Mouse (Mus musculus) lung, postnatal 0 days (tissue): ENCODE results near the gene Gm20388. TPM values are rescaled to one million over a fixed set of nuclear protein-coding genes. Genes with fewer than 3 reads are reported as not detected.

Experiments
- ATAC-seq: fragments of 200-750 bp; cut with Nextera tagmentation; 2 replicates; pipeline ENCODE4 v1.8.0; 2017; ENCODE audit warnings: moderate library complexity
- DNase-seq: peaks from one replicate; pipeline ENCODE4 v3.0.0-alpha.2; 2016; ENCODE audit warnings: low spot score
- H3K27ac ChIP-seq: fragments of 300-500 bp; sonication (generic); 2 replicates; pipeline ENCODE4 v1.5.1; 2014; ENCODE audit warnings: antibody characterized with exemption, mild to moderate bottlenecking, low read length, mixed read lengths
- H3K27me3 ChIP-seq: fragments of 300-500 bp; sonication (generic); replicated peaks from 2 replicates; pipeline ENCODE4 v1.6.1; 2014; ENCODE audit warnings: low read length, mixed read lengths; ENCODE audit not compliant: insufficient read depth
- H3K36me3 ChIP-seq: fragments of 300-500 bp; sonication (generic); 2 replicates; pipeline ENCODE4 v1.6.1; 2014; ENCODE audit warnings: low read length, mixed read lengths; ENCODE audit not compliant: insufficient read depth
- H3K4me1 ChIP-seq: fragments of 300-500 bp; sonication (generic); 2 replicates; pipeline ENCODE4 v1.6.1; 2014; ENCODE audit warnings: antibody characterized with exemption, low read depth, low read length, mixed read lengths; ENCODE audit not compliant: insufficient read depth
- H3K4me2 ChIP-seq: fragments of 300-500 bp; sonication (generic); replicated peaks from 2 replicates; pipeline ENCODE4 v1.6.1; 2014; ENCODE audit warnings: low read depth, mild to moderate bottlenecking, low read length, moderate library complexity, mixed read lengths
- H3K4me3 ChIP-seq: fragments of 300-500 bp; sonication (generic); 2 replicates; pipeline ENCODE4 v1.5.1; 2014; ENCODE audit warnings: low read depth, low read length
- H3K9ac ChIP-seq: fragments of 300-500 bp; sonication (generic); replicated peaks from 2 replicates; pipeline ENCODE4 v1.6.1; 2014; ENCODE audit warnings: low read depth, mild to moderate bottlenecking
- H3K9me3 ChIP-seq: fragments of 300-500 bp; sonication (generic); 2 replicates; pipeline ENCODE4 v1.6.1; 2016; ENCODE audit warnings: low read length, mixed read lengths
- CTCF ChIP-seq: IDR thresholded peaks from 2 replicates; pipeline ENCODE4 v1.5.1; 2016; ENCODE audit warnings: antibody characterized with exemption, mild to moderate bottlenecking
- EP300 ChIP-seq: IDR thresholded peaks from 2 replicates; pipeline ENCODE4 v1.6.1; 2016; ENCODE audit warnings: antibody characterized with exemption, mild to moderate bottlenecking, control low read depth
- WGBS: fragments of 180-500 bp; shearing (Covaris S2); extraction: QIAGEN DNeasy Blood & Tissue Kit; methylation state at CpG from one replicate; pipeline ENCODE4 v1.1.7; 2014; 5-methylcytosine and 5-hydroxymethylcytosine counted together
- polyA plus RNA-seq: library from polyadenylated mRNA; unstranded; fragments of >200 nt; fragmentation: Nextera tagmentation; extraction: Ambion mirVana; gene quantifications from 2 replicates; pipeline ENCODE4 v1.2.1, GENCODE M21; 2015

Gm20388 gene
- polyA plus RNA-seq, 1 experiment from 2014 or later, result not detected

DNA sequence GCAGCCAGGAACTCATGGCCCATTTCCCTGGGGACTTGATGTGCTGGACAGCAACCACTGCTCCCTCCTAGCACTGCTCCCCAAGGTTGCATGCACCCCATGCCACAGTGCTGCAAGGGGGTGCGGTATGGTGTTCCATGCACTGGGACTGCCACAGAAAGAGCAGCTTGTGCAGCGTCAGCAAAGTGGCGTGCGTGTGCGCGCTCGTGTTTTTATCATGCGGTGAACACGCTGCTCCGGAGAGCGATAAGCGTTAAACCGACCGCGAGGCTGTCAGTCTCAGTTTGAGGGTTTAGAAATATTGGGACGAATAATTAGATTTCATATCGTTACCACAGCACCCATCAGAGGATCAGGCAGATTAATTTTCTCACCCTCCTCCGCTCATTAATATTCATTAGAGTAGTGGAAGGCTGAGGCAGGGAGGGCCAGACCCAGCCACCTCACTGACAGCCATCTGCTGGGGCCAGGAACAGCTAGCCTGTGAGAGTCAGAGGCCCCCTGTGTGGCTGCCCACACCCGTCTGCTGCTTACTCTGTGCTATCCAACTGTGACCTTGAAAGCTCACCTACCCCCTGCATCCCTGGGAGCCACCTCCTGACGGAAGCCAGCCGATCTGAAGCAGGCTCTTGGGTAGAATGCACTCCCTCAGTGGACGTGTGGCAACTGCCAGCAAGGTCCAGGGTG lies 2419.1 kb downstream of the Gm20388 start:
- no peak overlapping the region for H3K4me2 ChIP-seq
- WGBS, result 87% methylated on average over 22 of the region's 22 CpGs
- H3K9ac ChIP-seq, result no peak overlapping the region
- H3K27me3 ChIP-seq, result no peaks in the 10 kb centered on the region
- H3K36me3 ChIP-seq, result peaks cover 5% of the 10 kb centered on the region
- no peak for ATAC-seq
- H3K4me3 ChIP-seq, result no peak overlapping the region
- H3K4me1 ChIP-seq, result no peaks in the 10 kb centered on the region; the same call in 1 of the 2 replicates
- no peak for TF ChIP-seq EP300
- TF ChIP-seq CTCF, result no peak
- H3K27ac ChIP-seq, result no peak overlapping the region
- no peaks in the 10 kb centered on the region for H3K9me3 ChIP-seq
- DNase-seq, result no peak

DNA sequence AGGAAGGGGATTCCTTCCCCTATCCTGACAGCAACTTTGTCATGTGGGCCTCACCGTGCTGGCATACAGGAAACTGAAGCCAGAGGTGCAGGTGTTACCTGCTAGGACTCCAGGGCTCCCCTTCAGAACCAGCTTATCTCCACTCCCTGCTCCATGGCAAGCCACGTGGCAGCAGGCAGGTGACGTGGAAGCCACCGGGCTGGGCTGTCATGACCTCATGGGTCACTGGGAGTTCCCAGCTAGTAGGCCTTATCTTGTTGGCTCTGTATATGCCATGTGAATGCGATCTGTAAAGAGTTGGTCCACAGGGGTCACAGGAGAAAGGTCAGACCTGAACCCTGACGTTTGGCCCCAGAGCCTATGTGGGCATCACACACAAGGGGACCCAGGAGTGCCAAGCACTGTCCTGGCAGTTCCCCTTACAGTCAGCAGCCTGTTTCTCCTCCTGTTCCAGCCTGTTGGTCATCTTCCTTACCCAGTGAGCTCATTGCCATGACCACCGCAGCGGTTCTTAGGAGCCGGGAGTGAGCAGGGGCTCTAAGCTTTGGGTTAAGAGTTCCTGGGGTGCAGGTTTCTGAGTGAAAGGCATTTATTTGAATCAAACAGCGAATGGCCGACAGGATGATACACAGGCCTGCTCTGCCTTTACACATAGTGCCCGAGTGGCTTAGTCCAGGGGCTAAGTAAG lies 2419.9 kb downstream of the Gm20388 start:
- Histone ChIP-seq H3K27ac (peak overlapping the region; percentile 15; the same call in 1 of the 2 replicates), H3K36me3 (peaks cover 9% of the 10 kb centered on the region), H3K9ac (no peak overlapping the region), H3K4me3 (no peak overlapping the region), H3K27me3 (no peaks in the 10 kb centered on the region), H3K4me1 (no peaks in the 10 kb centered on the region; the same call in none of the 2 replicates), H3K4me2 (no peak overlapping the region), H3K9me3 (no peaks in the 10 kb centered on the region)
- TF ChIP-seq CTCF, result no peak
- TF ChIP-seq EP300, result no peak
- ATAC-seq, result no peak
- WGBS, result 68% methylated on average over 12 of the region's 12 CpGs
- DNase-seq, result no peak

DNA sequence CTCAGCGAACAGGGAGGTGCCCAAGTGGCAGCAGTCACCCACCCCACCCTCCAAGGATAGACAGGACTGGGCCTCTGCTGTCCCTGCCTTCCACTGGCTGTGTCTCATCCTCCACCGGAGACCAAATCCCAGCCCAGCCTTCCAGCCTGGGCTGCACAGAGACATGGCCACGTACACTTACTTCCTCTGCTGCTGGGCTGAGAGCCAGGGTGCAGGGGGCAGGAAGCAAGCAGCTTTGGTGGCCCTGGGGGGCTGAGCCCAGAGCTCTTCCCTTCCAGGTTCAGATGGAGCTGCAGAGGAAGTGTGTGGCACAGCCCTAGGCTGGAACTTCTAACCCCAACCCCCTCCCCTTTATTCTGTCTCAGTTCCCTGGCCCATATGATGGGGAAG lies 2420.5 kb downstream of the Gm20388 start:
- no peak for TF ChIP-seq CTCF
- TF ChIP-seq EP300, result no peak
- no peaks in the 10 kb centered on the region for H3K27me3 ChIP-seq
- H3K4me1 ChIP-seq, result no peaks in the 10 kb centered on the region; the same call in none of the 2 replicates
- H3K4me3 ChIP-seq, result no peak overlapping the region
- WGBS, result 47% methylated on average over 3 of the region's 3 CpGs
- H3K9me3 ChIP-seq, result no peaks in the 10 kb centered on the region
- no peak overlapping the region for H3K9ac ChIP-seq
- ATAC-seq (peak; percentile 64), DNase-seq (peak; percentile 69)
- peak overlapping the region; percentile 15; the same call in 1 of the 2 replicates for H3K27ac ChIP-seq
- no peak overlapping the region for H3K4me2 ChIP-seq
- peaks cover 9% of the 10 kb centered on the region for H3K36me3 ChIP-seq

DNA sequence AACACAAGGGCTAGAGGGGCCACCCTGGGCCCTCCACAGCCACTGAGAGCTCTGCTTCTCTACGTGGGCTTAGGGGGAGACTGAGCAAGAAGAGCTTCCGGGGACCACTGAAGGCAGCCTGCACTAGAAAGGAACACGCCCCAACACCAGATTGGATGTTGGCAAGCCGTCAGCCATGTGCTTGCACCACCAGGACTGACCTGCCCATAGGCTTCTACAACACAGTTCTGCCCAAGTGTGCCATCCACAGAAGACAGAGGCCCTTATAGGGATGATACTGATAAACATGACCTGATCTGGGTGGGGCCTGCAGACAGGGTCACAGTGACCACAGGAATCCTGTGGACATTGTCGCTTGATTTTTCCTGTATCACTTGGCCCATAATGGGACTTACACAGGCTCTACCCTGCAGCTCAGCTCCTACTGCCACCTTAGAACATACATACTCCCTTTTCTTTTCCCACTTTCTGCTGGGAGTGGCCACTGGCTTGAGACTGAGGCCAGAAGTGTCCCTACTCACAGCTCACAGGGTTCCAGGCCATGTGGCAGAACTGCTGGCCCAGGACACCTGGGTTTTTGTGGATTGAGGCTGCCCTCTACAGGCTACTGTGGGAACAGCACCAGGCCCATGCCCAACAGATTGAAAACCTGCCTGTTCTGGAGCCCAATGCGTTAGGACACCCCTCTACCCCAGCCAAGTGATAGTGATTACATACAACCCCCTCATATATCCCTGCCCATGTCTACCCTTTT lies 2422.3 kb downstream of the Gm20388 start:
- peak; percentile 20 for ATAC-seq
- TF ChIP-seq EP300, result no peak
- peak; percentile 96 for TF ChIP-seq CTCF
- no peak overlapping the region for H3K4me2 ChIP-seq
- H3K27ac ChIP-seq, result no peak overlapping the region
- no peaks in the 10 kb centered on the region for H3K9me3 ChIP-seq
- no peak overlapping the region for H3K4me3 ChIP-seq
- peak; percentile 79 for DNase-seq
- peaks cover 9% of the 10 kb centered on the region for H3K36me3 ChIP-seq
- H3K9ac ChIP-seq, result no peak overlapping the region
- no peaks in the 10 kb centered on the region; the same call in none of the 2 replicates for H3K4me1 ChIP-seq
- H3K27me3 ChIP-seq, result 0 out of 2 replicates have a peak, but pooled peaks cover 6% of the 10 kb centered on the region
- 65% methylated on average over 6 of the region's 6 CpGs for WGBS

DNA sequence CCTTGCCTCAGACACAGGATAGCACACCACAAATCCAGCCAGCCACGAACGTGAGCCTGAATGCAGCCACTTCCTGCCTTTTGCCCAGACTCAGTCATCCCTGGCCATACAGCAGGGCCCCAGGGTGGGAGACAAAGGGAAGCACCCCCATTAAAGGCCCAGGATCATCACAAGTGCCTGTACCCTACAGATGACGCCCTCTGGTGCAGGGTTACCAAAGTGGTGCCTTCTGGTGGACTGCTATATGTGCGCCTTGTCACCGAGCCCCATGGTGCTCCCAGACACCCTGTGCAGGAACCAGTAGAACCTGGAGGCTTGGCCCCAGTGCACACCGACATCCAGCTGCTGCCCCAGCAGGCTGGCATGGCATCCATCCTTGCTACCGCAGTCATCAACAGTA lies 2422.9 kb downstream of the Gm20388 start:
- Histone ChIP-seq H3K9me3 (no peaks in the 10 kb centered on the region), H3K27ac (no peak overlapping the region), H3K9ac (no peak overlapping the region), H3K27me3 (0 out of 2 replicates have a peak, but pooled peaks cover 6% of the 10 kb centered on the region), H3K4me1 (no peaks in the 10 kb centered on the region; the same call in none of the 2 replicates), H3K36me3 (peaks cover 9% of the 10 kb centered on the region), H3K4me2 (no peak overlapping the region), H3K4me3 (no peak overlapping the region)
- no peak for TF ChIP-seq CTCF
- TF ChIP-seq EP300, result no peak
- ATAC-seq (no peak), DNase-seq (no peak)
- 93% methylated on average over 7 of the region's 7 CpGs for WGBS
